Mouse (Mus musculus): ENCODE results near the gene Bahd1.

Gene Bahd1

DNA sequence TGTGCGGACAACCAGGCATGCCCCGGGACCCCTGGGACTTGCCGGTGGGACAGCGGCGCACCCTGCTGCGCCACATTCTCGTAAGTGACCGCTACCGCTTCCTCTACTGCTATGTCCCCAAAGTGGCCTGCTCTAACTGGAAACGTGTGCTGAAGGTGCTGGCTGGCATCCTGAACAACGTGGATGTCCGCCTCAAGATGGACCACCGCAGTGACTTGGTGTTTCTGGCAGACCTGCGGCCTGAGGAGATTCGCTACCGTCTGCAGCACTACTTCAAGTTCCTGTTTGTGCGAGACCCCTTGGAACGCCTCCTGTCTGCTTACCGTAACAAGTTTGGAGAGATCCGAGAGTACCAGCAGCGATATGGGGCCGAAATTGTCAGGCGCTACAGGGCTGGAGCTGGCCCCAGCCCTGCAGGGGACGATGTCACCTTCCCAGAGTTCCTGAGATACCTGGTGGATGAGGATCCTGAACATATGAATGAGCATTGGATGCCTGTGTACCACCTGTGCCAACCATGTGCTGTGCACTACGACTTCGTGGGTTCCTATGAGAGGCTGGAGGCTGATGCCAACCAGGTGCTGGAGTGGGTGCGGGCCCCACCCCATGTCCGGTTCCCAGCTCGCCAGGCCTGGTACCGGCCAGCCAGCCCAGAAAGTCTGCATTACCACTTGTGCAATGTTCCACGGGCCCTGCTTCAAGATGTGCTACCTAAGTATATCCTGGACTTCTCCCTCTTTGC, 27.0 kb downstream of the Bahd1 start:
- in situ Hi-C loops (cut with MseI, MboI) = no loop called here

DNA sequence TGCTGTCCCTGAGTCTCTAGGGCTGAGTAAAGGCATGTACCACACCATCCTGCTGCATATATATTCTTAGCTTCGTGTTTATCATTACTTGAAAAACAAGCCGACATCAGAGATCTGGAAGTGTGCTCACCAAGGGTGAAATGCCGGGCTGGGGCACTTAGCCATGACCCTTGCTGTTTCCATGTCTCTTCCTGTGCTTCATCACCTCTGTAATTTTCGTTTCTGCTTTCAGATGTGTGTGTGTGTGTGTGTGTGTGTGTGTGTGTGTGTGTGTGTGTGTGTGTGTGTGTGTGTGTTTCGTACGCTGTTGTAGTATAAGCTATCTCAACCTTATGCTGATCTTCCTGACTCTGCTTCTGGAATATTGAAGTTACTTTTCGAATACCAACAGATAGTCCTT, 41.2 kb downstream of the Bahd1 start:
- in situ Hi-C loops (cut with MseI, MboI) = no loop called here

DNA sequence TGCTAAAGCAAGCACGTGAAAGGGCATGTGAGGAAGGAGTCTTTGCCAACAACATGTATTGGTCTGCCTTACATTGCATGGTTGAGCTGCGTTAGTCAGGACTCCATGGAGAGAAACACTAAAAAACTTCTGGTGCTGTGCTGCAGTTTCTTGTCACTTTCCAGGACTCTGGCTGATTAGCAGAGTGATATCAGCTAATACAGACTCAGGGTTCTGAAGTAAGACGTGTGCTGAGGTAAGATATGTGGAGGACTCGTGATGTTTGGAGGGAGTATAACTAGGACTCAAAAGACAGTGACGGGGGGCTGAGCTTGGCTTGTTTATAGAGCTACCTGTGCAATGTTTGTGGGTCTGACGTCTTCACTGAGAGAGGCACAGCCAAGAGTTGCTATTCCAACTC, 43.1 kb downstream of the Bahd1 start:
- in situ Hi-C loops (cut with MseI, MboI) = no loop called here

DNA sequence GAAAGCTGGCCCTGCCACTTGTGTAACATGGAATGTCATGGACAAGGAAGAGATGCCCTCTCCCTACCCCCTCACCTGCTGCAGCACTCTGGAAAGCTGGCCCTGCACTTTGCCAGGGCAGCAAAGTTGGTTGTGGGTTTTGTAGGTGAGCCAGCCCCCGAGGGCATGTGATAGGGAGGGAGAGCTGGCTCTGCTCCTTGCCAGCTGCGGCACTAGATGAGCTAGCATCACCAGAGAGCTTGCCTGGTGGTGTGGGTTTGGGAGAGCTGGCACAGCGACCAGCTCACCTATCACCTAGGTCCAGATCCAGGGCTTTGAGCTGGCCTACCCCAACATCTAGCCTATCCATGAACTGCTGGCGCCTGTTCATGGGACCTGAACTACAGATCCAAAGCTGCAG, 48.6 kb downstream of the Bahd1 start:
- in situ Hi-C loops (cut with MseI, MboI) = no loop called here

DNA sequence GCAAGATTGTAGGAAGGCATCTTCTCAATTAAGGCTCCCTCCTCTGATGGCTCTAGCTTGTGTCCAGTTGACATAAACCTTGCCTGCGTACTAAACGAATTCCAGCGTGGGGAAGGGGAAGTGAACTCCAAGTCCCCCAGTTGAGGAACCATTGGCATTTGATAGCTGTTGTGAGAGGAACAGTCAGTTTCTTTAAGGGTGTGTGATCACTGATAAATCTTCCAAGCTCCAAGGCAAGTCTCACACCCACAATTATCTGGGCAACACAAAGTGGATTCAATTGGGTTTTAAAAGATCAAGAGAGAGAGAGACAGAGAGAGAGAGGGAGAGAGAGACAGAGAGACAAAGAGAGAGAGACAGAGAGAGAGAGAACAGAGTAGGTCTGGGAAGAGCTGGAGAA, 49.5 kb downstream of the Bahd1 start:
- in situ Hi-C loops (cut with MseI, MboI) = no loop called here

DNA sequence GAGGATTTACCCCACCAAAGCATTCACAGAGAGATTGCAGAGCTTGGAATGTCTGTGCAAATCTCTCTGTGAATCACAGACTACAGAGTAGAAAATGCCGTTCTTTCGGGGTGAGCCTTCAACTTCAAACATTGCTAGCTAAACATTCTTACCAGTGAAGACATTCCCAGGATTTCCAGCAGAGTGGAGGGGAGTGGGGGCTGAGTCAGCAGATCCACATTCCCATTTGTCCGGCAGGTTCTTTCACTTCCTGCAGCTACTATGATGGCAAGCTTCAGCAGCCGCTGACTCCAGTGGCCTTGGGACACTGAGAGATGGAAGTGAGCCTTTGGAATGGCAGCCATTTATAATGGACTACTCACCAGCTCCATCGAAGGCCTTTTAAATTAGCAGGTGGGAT, 56.3 kb downstream of the Bahd1 start:
- in situ Hi-C loops (cut with MseI, MboI) = no loop called here

DNA sequence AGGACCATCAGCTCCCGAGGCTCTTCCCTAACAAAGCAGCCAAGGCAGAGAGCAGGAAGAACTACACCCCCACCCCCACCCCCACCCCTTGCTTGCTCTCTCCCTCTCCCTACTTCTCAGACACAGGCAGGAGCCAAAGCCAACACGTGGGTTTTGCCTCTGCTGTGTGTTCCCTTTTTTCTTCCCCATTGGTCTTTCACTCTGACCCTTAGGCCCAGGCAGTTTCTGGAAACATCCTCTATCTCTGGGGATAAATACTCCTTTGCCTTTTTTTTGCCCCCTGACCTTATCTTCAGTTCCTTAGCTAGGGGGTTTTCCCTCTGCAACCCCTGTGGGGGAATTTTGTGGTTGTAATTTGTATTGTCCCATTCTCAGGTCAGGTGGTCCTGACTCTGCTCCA, 59.5 kb downstream of the Bahd1 start:
- in situ Hi-C loops (cut with MseI, MboI) = no loop called here

DNA sequence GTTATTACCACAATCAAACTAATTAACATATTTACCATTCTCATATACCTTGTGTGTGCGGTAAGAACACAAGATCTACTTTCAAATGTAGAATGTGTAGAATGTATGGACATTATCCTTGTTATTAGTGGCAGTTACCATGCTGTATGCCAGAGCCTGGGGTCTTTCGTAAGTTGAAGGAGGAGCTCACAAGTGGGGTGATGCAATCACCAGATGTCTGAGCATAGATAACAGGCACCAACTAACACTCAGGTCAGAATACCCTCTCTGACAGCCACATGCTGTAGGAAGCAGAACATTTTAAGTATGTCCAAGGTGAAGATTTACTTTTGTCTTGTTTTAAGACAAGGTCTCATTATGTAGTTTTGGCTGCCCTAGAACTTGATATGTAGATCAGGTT, 60.2 kb downstream of the Bahd1 start:
- in situ Hi-C loops (cut with MseI, MboI) = no loop called here

DNA sequence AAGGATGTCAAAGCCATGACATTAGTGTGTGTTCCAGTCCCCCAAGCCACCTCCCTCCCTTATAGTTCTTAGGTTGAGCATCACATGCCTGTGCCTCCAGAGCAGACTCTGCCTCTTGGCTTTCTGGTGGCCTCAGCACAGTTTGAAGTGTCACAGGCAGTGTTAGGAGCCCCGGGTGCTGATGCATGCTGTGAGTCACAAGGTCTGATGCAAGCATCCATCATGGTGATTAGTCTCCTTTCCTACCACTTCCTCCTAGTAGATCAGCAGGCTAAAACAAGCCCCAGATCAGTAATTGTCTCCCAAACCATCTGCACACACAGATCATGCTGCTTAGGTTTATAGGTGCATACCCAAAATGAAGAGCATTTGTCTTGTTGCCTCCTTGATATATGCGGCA, 61.4 kb downstream of the Bahd1 start:
- in situ Hi-C loops (cut with MseI, MboI) = no loop called here

DNA sequence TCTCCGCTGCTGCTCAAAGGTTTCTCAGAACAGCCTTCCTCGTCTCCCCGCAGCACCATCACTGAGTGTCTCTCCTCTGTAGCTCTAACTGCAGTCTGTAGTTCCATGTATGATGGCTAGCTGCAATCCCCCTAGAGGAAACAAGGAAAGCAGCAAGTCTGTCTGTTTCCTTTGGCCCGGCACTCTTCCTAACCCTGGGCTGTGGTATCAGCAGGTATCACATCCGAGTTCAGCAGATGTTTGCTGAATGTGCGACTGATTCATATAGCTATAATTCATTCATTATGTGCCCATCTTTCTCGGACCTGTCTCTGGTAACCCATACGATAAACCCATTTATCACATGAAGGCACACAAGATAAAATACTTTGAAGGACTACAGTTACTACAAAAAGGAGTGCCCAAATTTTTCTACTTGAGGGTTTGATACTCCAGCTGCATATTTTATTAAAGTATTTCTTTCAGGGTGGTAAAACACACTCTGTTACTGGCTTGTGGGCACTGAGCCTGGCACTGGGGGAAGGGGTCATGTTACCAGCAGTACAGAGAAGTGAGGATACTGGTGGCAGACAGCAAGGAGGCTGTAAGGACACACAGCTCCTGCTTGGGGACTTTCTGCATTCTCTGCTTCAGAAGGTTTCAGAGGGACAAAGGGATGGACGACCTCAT, 63.0 kb downstream of the Bahd1 start:
- in situ Hi-C loops (cut with MseI, MboI) = no loop called here

DNA sequence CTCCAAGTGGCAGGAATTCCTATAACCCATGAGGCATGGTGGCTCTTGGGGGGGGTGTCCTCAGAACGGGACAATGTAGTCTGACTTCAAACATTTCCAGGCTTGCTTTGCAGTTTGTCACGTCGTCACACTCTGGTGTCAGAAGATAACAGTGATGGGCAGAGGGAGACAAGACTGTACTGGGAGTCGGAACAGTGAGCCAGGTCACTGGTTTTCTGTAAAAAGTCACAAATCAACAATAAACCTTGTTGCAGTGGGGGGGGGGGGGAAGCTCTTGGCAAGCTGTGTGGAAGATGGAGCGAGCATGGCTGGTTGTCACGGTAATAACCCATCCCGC, 63.5 kb downstream of the Bahd1 start:
- in situ Hi-C loops (cut with MseI, MboI) = no loop called here

DNA sequence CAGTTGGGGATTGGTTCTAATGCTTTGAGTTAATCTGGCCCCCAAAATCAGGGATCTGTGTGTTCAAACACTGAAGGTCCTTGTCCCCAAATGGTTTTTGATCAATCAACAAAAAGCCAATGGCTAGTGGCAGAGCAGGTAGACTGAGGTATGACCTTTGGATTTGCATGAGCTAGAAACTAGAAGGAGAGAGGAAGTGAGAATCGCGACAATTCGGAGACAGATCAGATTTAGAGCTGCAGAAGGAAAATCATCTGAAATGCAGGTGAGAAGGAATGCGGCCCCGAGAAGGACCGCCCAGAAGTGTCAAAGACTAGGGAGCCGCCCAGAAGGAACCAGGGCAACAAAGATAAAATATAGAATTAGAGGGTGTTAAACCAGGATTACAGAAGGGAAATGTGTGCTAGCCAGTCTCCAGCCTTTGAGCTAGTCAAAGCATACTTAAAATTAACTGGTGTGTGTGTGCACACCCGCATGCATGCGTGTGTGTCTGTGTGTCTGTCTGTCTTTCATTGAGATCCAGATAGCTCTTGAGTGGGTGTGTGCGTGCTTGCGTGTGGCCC, 69.5 kb downstream of the Bahd1 start:
- in situ Hi-C loops (cut with MseI, MboI) = no loop called here

DNA sequence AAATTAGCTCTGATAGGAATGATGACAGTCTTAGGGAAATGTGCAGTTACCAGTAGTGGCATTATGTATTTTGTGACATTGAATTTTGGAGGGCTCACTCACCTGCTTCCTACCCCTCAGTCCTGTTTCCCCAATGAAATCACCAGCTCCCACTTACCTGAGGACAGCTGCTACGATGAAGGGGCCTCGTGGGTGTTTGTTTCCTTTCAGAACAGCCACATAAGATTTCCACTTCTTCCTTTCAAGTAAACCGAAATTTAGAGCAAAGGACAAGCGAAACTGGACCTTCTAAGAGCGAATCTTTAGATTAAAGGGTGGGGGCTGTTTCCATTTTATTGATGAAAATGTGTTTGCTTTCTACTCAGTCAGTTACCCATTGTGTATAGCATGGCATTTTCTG, 71.9 kb downstream of the Bahd1 start:
- in situ Hi-C loops (cut with MseI, MboI) = no loop called here

DNA sequence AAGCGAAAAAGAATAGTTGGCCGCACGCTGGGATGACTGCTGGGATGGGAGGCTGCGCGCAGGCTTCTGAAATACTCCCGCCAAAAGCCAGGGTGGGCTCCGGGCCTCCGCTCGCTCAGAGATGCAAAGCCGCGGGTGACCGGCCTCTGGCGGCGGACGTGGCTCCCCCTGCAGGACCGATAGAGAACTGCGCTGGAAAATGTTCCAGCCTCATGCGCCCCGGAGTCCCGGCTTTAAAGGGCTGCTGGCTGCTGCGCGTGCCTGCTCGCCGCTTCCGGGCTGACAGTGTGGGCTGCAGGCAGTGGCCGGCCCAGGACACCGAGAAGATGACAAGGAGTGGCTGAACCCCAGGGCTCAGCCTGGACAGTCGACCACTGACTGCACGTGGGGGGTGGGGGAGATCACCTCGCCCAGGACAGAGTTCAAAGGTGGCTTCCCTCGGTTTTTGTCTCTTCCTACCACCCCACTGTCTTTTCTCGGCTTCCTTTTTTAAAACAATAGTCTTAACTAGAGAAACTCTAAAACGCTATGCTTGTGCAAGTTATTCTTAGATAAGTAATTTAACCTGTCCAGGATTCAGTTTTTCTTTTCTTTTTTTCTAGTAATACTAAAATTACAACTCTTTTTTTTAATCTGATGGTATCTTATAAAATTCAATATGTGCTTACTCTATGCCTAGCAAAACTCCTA, 72.7 kb downstream of the Bahd1 start:
- in situ Hi-C loops (cut with MseI, MboI) = no loop called here
